Mouse (Mus musculus): ENCODE measurements around the gene Irf1. TPM values are rescaled to one million over a fixed set of nuclear protein-coding genes. Genes with fewer than 3 reads are reported as not detected.

Gene Irf1
- total RNA-seq, 2 experiments from 2014 or later, result 4.4 to 39.2 TPM

DNA sequence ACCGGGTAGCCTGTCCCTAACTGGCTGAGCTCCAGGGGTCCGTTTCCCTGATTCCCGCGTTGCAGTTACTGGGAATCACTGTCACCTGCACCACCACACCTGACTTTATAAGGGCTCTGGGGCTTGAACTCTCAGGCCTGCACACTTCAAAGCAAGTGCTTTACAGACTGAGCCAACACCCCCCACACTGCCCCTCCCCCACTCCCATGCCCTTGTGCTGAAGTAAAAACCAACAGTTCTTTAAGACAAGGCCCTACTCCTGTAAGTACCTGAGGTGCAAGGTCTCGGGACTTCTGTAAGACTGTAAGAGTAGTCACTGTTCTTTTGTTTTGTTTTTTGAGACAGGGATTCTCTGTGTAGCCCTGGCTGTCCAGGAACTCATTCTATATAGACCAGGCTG, 8.6 kb downstream of the Irf1 start:
- no peak for ATAC-seq (replicated peaks; ENCODE audit: low FRiP score, low TSS enrichment, poor library complexity, severe bottlenecking)

DNA sequence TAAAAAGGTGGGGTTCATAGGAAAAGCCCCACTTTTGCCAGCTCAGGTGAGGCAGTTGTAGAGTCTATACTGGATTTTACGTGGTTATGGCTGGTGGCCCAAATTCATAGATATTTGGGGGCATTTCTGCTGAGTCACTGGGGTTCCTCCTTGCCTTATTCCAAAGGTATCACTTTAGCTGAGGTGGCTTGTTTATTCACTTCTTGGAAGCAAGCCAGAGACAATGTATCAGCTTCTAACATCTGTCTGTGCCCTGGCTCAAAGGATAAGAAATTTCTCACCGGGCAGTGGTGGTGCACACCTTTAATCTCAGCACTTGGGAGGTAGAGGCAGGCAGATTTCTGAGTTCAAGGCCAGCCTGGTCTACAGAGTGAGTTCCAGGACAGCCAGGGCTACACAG, 10.0 kb downstream of the Irf1 start:
- ATAC-seq (replicated peaks; ENCODE audit: low FRiP score, low TSS enrichment, poor library complexity, severe bottlenecking), result no peak

DNA sequence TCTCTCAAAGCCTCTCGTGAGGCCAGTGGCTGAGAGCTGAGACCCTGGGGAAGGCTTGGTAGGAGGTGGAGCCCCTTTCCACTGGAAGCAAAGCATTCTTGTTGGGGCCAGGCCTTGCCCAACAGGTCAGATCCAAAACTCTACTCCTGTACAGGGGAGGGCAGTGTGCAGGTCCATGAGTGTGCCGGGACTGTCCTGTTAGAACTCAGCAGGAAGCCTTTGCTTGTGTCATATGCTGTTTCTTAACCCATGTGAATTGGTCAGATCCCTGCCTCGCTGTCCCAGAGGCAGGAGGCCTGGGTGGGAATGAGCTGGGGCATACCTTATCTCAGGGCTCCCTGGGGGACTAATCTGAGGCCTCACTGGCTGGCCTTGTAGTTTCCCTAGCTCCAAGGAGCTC, 10.4 kb downstream of the Irf1 start:
- no peak for ATAC-seq (replicated peaks; ENCODE audit: low FRiP score, low TSS enrichment, poor library complexity, severe bottlenecking)

DNA sequence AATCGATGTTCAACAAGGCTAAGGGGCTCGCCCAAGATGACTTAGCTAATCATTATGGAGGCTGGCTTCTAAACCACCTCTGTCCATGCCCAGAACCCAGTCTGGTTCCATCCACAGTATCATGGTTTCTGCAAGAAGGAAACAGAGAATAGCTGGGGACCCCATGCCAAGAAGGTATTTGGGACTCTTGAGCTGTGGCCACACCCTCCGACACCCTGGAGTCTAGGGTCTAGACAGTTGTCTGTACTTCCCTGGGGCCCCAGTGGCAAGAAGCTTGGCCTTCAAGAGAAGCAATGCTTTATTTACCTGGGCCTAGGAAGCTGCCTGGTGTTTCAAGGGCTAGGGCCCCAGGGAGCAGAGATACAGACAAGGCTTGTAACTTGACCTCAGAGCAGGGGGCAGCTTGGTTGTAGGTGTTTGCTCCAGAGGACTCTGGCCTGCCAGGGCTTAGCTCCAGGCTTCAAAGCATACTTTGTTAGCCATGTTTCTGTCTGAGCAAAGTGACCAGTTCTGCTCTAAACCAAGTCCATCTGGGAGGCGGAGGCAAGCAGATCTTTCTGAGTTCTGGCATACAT, 11.5 kb downstream of the Irf1 start:
- ATAC-seq (replicated peaks; ENCODE audit: low FRiP score, low TSS enrichment, poor library complexity, severe bottlenecking), result no peak

GRCm38 (mm10) chr11:53781964-53782363, 12.2 kb downstream of the Irf1 start:
- no peak for ATAC-seq (replicated peaks; ENCODE audit: low FRiP score, low TSS enrichment, poor library complexity, severe bottlenecking)

DNA sequence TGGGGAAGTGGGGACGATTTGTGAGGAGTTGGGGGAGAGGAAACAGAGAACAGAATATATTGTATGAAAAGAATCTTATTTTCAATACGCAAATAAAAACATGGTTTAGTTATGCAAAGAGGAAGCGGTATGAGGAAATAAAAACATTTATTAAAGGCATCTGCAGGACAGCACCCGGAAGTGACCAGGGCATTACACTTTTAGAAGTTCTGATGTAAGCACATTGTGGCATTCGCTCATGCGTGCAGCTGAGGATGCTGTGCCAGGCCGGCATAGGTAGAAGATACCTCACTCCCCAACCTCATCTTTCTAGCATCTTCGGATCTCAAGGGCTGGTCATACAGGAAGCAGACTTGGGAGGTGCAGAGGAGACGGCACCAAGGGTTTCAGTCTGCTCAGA, 13.5 kb downstream of the Irf1 start:
- ATAC-seq (replicated peaks; ENCODE audit: low FRiP score, low TSS enrichment, poor library complexity, severe bottlenecking), result no peak

- ATAC-seq (replicated peaks; ENCODE audit: low FRiP score, low TSS enrichment, poor library complexity, severe bottlenecking), result no peak
Observed at GRCm38 (mm10) chr11:53785311-53785936, 15.6 kb downstream of the Irf1 start.

DNA sequence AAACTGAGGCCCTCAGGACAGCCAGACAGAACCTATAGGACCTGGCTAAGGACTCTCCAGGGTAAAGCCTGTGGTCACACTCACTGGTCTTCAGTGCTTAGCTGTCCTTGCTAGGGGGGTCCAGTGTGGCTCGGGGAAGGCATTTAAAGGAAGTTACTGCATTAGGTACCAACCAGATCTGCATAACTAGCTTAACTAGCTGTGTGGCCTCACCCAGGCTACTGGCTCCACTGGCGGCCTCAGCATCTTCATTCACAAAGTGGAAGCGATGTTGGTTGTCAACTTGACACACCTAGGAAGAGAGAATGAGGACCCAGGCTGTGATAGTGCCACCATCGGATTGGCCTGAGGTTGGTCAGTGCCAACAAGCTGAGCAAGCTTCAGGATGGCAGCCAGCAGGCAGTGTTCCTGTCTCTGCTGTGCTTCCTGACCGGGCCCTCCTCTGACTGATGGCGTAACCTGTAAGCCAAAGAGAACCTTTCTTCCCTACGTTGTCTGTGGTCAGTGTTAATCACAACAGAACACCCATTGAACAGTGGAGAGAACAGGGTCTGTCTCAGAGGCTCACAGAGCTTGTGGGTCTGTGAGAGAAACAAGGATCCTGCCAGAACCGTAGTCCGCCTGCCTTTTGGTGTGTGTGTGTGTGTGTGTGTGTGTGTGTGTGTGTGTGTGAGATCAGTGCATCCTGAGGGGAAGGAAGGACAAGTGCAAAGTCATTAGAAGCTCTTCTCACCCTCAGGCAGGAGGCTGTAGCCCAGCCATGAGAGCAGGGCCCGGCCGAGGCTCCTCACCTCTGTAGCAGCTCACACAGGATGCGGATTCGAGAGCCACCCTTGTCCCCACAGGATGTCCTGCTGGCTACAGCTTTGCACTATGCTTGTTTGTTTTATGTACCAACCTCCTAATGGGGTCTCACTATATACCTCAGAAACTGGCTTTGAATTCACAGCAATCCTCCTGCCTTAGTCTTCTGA, 16.5 kb downstream of the Irf1 start:
- ATAC-seq (replicated peaks; ENCODE audit: low FRiP score, low TSS enrichment, poor library complexity, severe bottlenecking), result no peak

DNA sequence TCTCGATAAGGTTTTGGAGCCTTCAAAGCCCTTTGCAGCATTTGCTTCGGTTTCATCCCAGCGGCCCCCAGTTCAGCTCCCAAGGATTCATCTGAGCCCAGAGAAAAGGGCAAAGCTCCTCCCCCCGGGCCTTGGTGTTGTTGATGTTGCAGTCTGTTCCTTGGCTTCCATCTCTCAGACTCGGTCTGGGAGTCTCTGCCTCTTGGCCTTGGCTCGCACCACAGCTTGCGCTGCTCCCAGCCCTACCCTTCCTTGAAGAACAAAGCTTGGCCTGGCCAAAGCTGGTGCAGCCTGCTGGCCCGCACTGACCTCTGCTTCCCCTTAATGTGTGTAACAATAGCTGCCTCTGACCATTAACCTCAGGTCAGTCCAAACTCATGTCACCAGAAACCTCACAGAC, 18.4 kb downstream of the Irf1 start:
- no peak for ATAC-seq (replicated peaks; ENCODE audit: low FRiP score, low TSS enrichment, poor library complexity, severe bottlenecking)

- ATAC-seq (replicated peaks; ENCODE audit: low FRiP score, low TSS enrichment, poor library complexity, severe bottlenecking), result no peak
Observed at GRCm38 (mm10) chr11:53789277-53789676, 19.5 kb downstream of the Irf1 start.

DNA sequence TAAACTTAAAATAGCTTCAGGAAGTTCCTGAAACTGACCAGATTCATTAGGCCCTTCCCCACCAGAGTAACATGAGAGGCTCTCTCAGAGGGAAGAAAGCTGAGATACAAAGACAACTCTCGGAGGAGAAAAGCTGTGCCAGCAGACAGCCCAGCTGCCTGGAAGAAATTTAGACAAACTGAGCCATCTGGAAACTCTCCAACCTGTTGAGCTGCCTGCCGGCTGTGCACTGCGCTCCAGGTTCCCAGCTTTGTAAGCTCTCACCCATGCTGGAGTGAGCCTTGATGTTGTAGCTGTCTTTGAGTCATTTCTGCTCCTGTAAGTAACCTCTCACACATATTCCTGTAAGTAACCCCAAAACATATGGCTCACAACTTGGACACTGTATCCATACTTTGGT, 23.2 kb downstream of the Irf1 start:
- no peak for ATAC-seq (replicated peaks; ENCODE audit: low FRiP score, low TSS enrichment, poor library complexity, severe bottlenecking)

GRCm38 (mm10) chr11:53794015-53794414, 24.2 kb downstream of the Irf1 start:
- ATAC-seq (replicated peaks; ENCODE audit: low FRiP score, low TSS enrichment, poor library complexity, severe bottlenecking), result no peak

DNA sequence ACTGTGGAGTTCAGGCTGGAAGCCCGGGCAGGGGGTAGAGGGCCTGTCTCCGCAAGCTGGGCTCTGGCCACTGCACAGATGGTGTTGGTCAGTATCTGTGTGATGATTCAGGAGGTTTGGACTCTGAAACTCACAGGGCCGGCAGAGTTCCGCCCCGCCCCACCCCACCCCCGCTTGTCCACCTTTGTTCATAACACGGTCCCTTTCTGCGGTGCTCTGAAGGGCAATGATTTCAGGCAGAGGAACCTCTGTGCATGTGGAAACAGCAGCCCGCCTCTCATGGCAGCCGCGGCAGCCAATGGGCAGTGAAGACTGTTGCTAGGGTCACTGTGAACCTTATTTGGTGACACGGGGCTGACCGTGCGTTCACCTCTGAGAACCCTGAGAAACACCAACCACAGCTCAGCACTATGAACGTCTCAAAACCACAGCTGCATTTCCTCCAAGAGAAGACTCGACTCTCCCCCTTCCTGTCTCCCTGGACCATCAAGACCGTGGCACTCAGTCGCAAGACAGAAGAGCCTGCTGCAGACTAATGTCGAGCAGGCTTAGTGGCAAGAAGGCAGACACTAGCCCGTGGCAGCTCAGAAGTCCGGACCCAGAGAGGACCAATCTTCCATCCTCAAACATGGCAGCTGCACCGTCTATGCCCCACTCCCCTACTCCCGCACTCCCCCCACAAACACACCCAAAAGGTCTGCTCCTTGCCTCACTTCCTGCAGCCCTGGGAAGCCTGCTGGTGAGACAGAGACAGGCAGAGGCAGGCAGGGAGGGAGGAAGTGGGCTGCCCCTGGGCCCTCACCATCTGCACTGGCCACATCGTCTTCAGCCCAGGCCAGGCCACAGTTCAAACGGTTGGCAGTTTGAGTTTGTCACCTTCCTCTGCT, 25.1 kb downstream of the Irf1 start:
- peak; percentile 62 for ATAC-seq (replicated peaks; ENCODE audit: low FRiP score, low TSS enrichment, poor library complexity, severe bottlenecking)

- ATAC-seq (replicated peaks; ENCODE audit: low FRiP score, low TSS enrichment, poor library complexity, severe bottlenecking), result no peak
Observed at GRCm38 (mm10) chr11:53795813-53796212, 26.0 kb downstream of the Irf1 start.

DNA sequence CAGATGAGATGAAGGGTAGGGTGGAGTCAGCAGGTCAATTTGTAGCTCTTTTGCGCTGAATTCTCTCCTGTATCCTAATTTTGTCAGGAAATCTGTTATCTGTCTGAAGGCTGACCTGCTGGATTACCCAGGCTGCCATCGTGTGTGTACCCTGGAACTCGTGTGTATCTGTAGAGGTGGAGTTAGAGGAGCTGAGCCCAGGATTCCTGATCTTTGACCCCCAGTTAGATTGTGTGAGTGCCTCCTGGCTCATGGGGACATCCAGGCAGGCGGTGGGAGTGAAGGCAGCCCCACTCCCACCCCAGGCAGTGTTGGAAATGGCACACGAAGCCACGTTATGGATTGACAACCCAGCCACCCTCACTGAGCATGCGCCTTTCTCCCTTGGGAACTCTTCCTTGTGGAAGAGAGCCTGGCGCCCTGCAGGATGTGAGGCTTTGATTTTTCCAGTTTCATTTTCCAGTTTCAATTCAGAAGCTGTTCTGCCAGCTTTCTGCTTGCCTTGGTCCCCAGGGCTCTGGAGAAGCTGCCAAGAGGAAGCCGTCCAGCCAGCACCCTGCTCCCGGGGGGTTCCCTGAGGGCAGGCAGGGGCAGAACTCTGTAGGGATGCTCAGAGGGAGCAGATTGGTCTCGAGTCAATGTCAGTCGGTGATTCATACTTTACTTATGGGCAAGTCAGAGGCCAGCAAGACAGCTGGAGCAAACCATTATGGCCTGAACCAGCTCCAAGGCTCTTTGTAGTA, 26.8 kb downstream of the Irf1 start:
- ATAC-seq (replicated peaks; ENCODE audit: low FRiP score, low TSS enrichment, poor library complexity, severe bottlenecking), result no peak

DNA sequence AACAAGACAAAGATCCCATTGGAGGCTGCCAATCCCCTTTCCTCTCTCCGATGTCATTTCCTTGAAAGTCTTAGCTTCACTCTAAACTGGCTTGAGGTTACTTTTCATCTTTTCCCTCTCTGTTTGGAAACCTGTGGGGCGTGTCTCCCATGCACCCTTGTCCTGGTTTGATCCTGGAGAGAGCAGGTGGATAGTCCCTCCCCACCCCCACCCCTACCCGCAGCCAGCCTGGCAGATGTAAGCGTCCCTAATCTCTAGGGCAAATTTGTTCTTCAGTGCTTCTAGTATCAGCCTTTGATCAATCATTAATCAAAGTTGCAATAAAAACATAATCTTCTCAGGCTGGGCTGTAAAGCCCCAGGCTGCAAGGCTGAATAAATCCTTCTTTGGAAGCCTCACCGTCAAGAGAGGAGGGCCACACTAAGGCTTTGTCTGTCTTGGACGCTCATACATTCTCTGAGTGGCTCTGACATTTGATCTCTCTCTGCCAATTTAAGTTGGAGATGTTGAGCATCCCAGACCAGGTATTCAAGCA, 27.6 kb downstream of the Irf1 start:
- ATAC-seq (replicated peaks; ENCODE audit: low FRiP score, low TSS enrichment, poor library complexity, severe bottlenecking), result no peak

DNA sequence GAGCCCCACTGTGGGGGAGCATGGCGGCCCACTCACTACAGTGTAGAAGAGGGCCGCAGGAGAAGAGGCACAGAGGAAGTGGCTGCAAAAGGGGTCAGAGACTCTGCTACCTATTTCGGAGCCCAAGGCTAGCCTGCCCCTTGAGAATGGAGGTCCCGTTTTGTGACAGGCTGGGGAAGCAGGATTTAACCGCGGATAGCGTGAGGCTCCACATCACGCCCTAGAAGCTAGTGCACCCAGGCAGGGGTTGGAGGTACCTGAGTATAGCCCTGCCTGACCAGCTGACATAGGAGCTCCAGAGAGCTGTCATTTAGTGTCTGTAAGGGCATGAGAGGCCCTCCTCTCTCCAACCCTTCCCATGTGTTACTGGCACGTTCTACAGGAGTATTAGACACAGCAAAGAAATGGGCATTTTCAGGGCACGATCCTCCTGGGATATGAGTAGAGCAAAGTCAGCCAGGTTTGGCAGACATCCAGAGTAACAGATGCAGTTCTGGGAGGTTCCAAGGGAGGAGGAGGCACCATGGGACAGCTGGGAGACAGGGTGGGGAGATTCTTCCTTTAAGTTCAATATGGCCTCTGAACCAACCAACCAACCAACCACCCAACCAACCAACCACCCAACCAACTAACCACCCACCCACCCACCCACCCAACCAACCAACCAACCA, 28.4 kb downstream of the Irf1 start:
- no peak for ATAC-seq (replicated peaks; ENCODE audit: low FRiP score, low TSS enrichment, poor library complexity, severe bottlenecking)

DNA sequence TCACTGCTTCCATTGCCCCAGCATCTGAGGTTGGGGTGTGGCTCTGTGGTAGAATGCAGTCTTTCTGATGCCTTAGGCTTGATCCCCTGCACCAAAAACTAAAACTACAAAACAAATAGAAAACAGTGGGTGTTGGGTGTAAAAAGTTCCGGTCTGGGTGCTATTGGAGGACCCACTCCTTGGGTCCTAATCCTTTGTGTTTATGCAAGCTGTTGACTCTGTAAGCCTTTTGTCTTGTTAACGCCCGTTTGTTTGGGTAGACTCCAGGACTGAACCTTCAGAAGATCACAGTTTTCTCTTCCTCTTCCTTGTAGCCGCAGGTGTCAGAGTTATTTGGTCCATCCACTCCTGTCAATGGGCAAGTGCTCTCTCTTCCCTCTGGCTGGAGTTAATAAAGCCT, 30.2 kb downstream of the Irf1 start:
- ATAC-seq (replicated peaks; ENCODE audit: low FRiP score, low TSS enrichment, poor library complexity, severe bottlenecking), result no peak
